Mouse (Mus musculus): ENCODE data around the gene Popdc3. TPM values are rescaled to one million over a fixed set of nuclear protein-coding genes. Genes with fewer than 3 reads are reported as not detected.

The Popdc3 gene
- polyA plus RNA-seq (2021; fragmentation: Nextera tagmentation) = 6.4 and 7.8 TPM in 2 replicates
- long read RNA-seq, experiment 1, transcript Popdc3-201 (4 exons, 1,853 nt) = major isoform, 7 of 12 reads
- long read RNA-seq, experiment 1, partial matches to known transcripts = 4 of 12 reads
- long read RNA-seq, experiment 1, other reads (novel, unspliced or antisense) = 1 of 12 reads
- long read RNA-seq, experiment 2, transcript Popdc3-202 (4 exons, 1,369 nt) = minor isoform, 10 of 34 reads
- long read RNA-seq, experiment 2, transcript Popdc3-201 (4 exons, 1,853 nt) = major isoform, 17 of 34 reads
- long read RNA-seq, experiment 2, partial matches to known transcripts = 5 of 34 reads
- long read RNA-seq, experiment 2, other reads (novel, unspliced or antisense) = 2 of 34 reads

GRCm38 (mm10) chr10:45177798-45178197 is at the start of gene Popdc3:
TSS of gene Popdc3 (plus strand) at chr10:45178098.

GRCm38 (mm10) chr10:45335434-45336422 is 157.8 kb downstream of the Popdc3 start, which contains the start of gene Bves:
TSS of gene Bves (plus strand) at chr10:45335772.

Other genes starting within 250 kb of the Popdc3 start
- 7.0 and 7.7 TPM in 2 replicates for gene Prep, start 110.9 kb upstream of the Popdc3 start, polyA plus RNA-seq (2021; fragmentation: Nextera tagmentation)
- 0.63 TPM in 2 replicates for gene Bves, start 157.7 kb downstream of the Popdc3 start, polyA plus RNA-seq (2021; fragmentation: Nextera tagmentation)